Mouse (Mus musculus): ENCODE data around the gene Smyd1.

DNA sequence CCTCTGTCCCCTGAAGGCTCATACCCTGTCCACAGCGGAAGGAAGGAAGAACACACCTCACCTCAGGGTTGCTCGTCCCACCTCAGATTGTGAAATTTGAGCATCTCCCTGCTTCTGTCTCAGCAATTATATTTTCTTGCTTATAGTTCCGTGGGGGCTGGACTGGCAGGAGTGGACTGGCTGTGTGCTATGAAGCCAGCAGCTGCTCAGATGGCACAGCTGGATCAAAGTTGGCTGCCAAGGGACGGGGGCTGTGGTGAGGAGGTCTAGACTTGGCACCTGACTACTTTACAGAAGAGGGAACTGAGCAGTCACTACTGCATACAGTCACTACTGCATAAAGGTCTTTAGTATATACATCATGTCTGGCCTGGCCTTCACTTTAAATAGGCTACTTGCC, 17.3 kb upstream of the Smyd1 start:
- TF ChIP-seq CTCF (IDR thresholded peaks at IDR 0.05; ENCODE audit: control insufficient read depth, insufficient read depth, insufficient replicate concordance, low read depth, low read length) (no peak), POLR2A (IDR thresholded peaks at IDR 0.05; ENCODE audit: control insufficient read depth, low read depth, low read length) (no peak)
